Mouse (Mus musculus) gastrocnemius, postnatal 10 days (tissue): ENCODE results near the gene Gm10320. TPM values are rescaled to one million over a fixed set of nuclear protein-coding genes. Genes with fewer than 3 reads are reported as not detected.

ENCODE experiments used
- DNase-seq: peaks from one replicate; pipeline ENCODE4 v3.0.0; 2021; ENCODE audit warnings: mixed read lengths
- total RNA-seq, 2 experiments: library from RNA; stranded (reverse); gene quantifications; 2 replicates each; pipeline ENCODE4 v1.2.3; 2021

Gene Gm10320
- total RNA-seq, 2 experiments from 2014 or later, result not detected

GRCm38 (mm10) chr13:98456398-98456797, 35.4 kb downstream of the Gm10320 start:
- no peak for DNase-seq

- no peak for DNase-seq
Measured at GRCm38 (mm10) chr13:98455646-98456045, 36.2 kb downstream of the Gm10320 start.

- DNase-seq, result no peak
Measured at GRCm38 (mm10) chr13:98454224-98454967, 37.4 kb downstream of the Gm10320 start.

DNA sequence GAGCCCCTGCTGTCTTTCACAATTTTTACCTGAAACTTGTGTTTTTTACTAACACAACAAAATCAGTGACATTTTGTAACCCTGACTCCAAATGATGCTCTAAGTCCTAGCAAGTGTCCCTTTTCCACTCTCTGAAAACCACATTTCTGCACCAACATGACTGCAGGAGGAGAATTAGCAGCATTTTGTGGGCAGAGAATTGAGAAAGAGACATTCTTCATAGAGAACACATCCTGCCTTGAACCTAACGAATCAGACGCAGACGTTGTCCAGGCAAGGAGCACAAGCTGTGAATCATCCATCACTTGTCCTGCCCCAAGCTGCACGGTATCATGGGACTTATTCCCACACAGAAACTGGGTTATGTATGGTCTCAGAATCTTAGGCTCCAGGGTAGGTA, 38.7 kb downstream of the Gm10320 start:
- no peak for DNase-seq

DNA sequence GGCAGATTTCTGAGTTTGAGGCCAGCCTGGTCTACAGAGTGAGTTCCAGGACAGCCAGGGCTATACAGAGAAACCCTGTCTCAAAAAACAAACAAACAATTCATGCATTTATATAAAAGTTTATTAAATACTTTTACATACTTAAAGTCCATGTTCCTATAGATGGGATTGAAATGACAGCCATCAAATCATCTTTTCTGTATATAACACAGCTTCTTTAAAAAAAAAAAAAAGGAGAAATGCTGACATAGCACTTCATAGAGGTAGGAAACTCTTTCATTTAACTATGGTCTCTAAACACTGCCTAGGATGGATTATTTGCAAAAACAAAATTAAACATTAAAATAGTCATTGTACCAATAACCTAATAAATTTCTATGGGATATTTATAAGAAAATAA, 43.1 kb downstream of the Gm10320 start:
- DNase-seq, result no peak

DNA sequence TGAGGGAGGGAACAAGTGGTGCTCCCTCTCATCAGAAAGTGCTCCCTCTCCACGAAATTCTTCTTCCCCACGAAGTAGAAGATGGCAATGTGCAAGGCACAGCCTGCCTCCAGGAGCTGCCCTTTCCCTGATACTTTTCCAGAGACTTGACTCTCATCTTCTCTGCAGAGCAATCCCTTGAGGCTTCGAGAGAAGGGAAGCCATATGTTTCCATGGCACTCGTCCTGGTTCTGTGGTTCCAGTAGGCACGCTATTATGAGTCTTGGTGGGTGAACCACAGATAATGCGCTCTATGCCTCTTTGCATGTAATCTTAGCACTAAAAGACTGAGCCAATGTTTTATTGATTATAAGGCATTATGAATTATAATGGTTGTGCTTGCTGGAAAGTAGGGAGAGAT, 44.1 kb downstream of the Gm10320 start:
- DNase-seq, result no peak

DNA sequence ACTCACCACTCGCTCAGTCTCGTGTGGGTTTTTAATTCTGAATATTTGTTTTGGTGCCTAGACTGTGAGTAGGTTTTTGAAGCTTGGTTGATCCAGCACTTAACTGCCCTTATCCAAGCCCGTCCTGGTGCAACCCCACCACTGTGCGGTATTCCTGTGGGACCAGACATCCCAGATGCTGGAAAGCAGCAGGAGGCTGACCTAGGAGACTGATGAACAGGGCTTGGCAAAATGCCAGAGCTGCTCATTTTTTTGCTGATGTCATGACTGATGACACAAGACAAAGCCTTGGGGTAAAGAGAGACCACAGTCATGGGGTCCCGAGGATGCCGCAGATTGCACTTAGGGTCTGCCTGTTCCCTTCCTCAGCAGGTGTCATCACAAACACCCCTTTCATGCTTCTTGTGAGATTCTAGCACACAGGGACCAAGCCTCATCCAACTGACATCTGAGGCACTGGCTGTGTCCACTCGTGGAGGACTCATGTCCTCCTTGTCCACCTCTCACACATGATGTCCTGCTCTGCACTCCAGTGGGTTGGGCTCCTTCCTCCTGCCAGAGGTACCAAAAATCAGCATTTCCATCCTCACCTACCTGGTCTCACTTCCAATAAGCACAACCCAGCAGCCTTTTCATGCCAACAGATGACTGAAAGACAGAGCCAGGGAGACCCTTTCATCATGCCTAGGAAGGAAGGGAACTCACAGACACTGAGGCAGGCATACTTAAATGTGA, 46.2 kb downstream of the Gm10320 start:
- DNase-seq, result no peak

DNA sequence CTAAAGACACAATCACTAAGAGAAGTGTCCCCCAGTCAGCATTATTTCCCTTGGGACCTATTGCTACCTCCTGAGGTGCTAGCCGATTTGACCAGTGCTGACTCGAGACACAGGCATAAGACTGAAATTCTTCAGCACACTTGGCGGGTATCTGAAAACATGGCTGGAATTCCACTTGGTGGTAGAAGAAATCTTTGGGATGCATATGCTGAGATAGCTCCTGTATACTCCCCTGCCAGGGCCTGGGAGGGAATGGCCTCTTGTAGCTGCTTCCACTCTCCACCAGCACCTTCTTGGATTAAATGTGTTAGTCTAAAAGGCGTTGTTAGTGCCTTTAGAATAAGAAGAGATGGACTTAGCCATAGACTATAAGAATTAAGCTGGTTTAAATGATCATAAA, 50.8 kb downstream of the Gm10320 start:
- DNase-seq, result no peak

- DNase-seq, result no peak
Measured at GRCm38 (mm10) chr13:98440293-98440952, 51.4 kb downstream of the Gm10320 start.

Other genes starting within 250 kb of the Gm10320 start
- 1 to 10 TPM; 5.2 to 6.4 TPM for gene Utp15, start 229.0 kb downstream of the Gm10320 start, total RNA-seq
- 10 to 100 TPM; 16.0 to 17.3 TPM for gene Ankra2, start 228.9 kb downstream of the Gm10320 start, total RNA-seq
- gene Gm21976, start 212.1 kb downstream of the Gm10320 start, total RNA-seq, result not detected
- gene Btf3, start 175.0 kb downstream of the Gm10320 start, total RNA-seq, result 100 to 1,000 TPM; 311 to 330 TPM
- under 1 TPM; 0.28 to 0.36 TPM for gene Foxd1, start 137.8 kb downstream of the Gm10320 start, total RNA-seq
- gene Tmem174, start 145.4 kb upstream of the Gm10320 start, total RNA-seq, result not detected
- gene Tmem171, start 202.8 kb upstream of the Gm10320 start, total RNA-seq, result under 1 TPM; 0.23 to 0.40 TPM